Mouse (Mus musculus) C2C12 (cell line): Measurements from ENCODE around the gene Agap1. TPM values are rescaled to one million over a fixed set of nuclear protein-coding genes. Genes with fewer than 3 reads are reported as not detected.

Source experiments
- H3K27me3 ChIP-seq: one replicate; pipeline ENCODE4 v1.6.1; 2011; ENCODE audit not compliant: control insufficient read depth, insufficient read depth, insufficient read length
- H3K36me3 ChIP-seq: one replicate; pipeline ENCODE4 v1.6.1; 2011; ENCODE audit not compliant: control insufficient read depth, insufficient read depth
- H3K4me3 ChIP-seq: one replicate; pipeline ENCODE4 v1.5.1; 2011; ENCODE audit warnings: mild to moderate bottlenecking, control low read depth; ENCODE audit not compliant: poor library complexity, insufficient read depth, severe bottlenecking
- H3K79me2 ChIP-seq: one replicate; pipeline ENCODE4 v1.6.1; 2011; ENCODE audit not compliant: control insufficient read depth, insufficient read depth
- H3K79me3 ChIP-seq: one replicate; pipeline ENCODE4 v1.6.1; 2011; ENCODE audit warnings: low read depth, control low read depth
- H3ac ChIP-seq: one replicate; pipeline ENCODE3; 2011; ENCODE audit warnings: low read depth; ENCODE audit not compliant: control insufficient read depth, insufficient read length
- CEBPB ChIP-seq: IDR thresholded peaks from one replicate; pipeline ENCODE4 v1.6.1; 2011; ENCODE audit warnings: low read depth, mild to moderate bottlenecking, control low read depth, moderate library complexity
- CTCF ChIP-seq: IDR thresholded peaks from one replicate; pipeline ENCODE4 v1.5.1; 2011; ENCODE audit not compliant: control insufficient read depth, insufficient read depth, insufficient read length
- FOSL1 ChIP-seq: IDR thresholded peaks from one replicate; pipeline ENCODE4 v1.8.0; 2011; ENCODE audit warnings: mild to moderate bottlenecking, low read length; ENCODE audit not compliant: poor library complexity, insufficient read depth, severe bottlenecking
- MAX ChIP-seq: IDR thresholded peaks from one replicate; pipeline ENCODE4 v1.6.1; 2011; ENCODE audit warnings: mild to moderate bottlenecking, control low read depth
- MYOD1 ChIP-seq: IDR thresholded peaks from one replicate; pipeline ENCODE4 v1.6.1; 2011; ENCODE audit warnings: low read depth; ENCODE audit not compliant: control insufficient read depth, insufficient read length
- MYOG ChIP-seq: IDR thresholded peaks from one replicate; pipeline ENCODE4 v1.6.1; 2011; ENCODE audit not compliant: control insufficient read depth, insufficient read length; ENCODE audit errors: extremely low read depth
- USF1 ChIP-seq: IDR thresholded peaks from one replicate; pipeline ENCODE4 v1.6.1; 2011; ENCODE audit warnings: low read depth, mild to moderate bottlenecking, control low read depth, moderate library complexity
- polyA plus RNA-seq: library from polyadenylated mRNA; unstranded; fragments of >200 nt; fragmentation: generic; extraction: Trizol; gene quantifications from one replicate; pipeline ENCODE4 v1.2.1, GENCODE M21; 2012; ENCODE audit warnings: missing spikeins

The Agap1 gene
- polyA plus RNA-seq, 1 experiment, result 14.0 TPM

DNA sequence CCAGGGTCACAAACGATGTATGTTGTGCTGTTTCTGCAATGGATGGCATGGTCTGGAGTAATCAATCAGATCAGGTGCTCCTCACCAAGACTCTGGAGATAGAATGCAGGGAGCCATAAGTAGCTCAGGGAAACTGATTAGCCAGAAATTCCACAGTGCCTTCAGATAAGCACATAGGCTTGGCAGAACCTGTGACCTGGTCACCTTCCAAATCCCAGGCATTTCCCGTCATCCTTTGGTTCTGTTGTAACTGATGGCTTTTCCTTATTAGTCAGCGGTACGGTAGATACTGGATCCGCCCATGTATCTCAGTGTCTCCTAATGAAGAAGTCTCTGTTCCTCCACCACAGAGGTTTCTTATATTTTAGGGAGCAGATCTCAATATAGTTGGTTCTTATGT, 240.3 kb downstream of the Agap1 start:
- TF ChIP-seq CTCF, result no peak
- no peak for TF ChIP-seq MYOD1
- no peak for TF ChIP-seq MYOG
- no peak for TF ChIP-seq MAX
- TF ChIP-seq USF1, result no peak
- TF ChIP-seq FOSL1, result no peak
- TF ChIP-seq CEBPB, result no peak
- no peak overlapping the region for H3K4me3 ChIP-seq
- no peak overlapping the region for H3ac ChIP-seq
- no peaks in the 10 kb centered on the region for H3K27me3 ChIP-seq
- H3K36me3 ChIP-seq, result peaks cover 8% of the 10 kb centered on the region
- H3K79me3 ChIP-seq, result no peaks in the 10 kb centered on the region
- no peaks in the 10 kb centered on the region for H3K79me2 ChIP-seq

DNA sequence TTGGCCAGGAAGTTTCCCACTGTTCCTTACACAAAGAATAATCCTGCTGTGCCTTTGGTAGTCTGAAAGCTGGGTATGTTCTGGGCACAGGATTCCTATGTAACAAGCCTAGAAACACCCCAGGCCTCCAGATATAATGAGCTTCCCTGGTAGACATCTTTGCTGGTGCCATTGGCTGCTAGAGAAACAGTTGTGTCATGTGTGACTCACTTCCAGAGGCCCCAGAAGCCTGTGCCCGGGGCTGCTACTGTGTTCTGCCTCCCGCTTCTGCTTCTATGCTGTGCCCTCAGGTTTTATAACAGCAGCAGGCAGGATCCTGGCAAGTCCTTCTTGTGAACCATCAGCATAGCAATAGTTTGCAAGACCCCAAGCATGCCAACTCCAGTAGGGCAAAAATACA, 242.6 kb downstream of the Agap1 start:
- Histone ChIP-seq H3K36me3 (peaks cover 8% of the 10 kb centered on the region), H3K79me3 (no peaks in the 10 kb centered on the region), H3K79me2 (no peaks in the 10 kb centered on the region), H3K4me3 (no peak overlapping the region), H3K27me3 (no peaks in the 10 kb centered on the region), H3ac (no peak overlapping the region)
- TF ChIP-seq MYOD1 (no peak), USF1 (no peak), MYOG (no peak), CTCF (no peak), FOSL1 (no peak)

DNA sequence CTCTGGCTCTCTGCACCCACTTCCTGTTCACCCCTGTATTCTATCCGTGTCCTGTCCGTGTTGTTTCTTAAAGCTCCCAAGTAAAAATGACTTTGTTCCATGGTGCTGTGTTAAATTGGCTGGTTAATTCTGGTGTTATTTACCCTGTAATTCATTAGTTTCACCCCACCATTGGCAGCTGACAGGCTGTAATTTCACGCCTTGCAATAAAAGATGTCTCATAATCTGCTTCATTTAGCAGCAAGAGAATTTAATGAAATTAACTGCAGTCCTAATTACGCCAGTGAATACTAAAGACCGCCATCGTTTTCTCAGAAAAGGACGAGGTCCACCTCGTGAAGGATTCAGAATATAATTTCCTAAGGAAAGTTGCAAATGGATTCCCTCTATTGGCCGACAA, 245.6 kb downstream of the Agap1 start:
- Histone ChIP-seq H3K4me3 (no peak overlapping the region), H3K79me3 (no peaks in the 10 kb centered on the region), H3ac (no peak overlapping the region), H3K79me2 (no peaks in the 10 kb centered on the region), H3K36me3 (no peaks in the 10 kb centered on the region), H3K27me3 (no peaks in the 10 kb centered on the region)
- TF ChIP-seq CEBPB, result no peak

DNA sequence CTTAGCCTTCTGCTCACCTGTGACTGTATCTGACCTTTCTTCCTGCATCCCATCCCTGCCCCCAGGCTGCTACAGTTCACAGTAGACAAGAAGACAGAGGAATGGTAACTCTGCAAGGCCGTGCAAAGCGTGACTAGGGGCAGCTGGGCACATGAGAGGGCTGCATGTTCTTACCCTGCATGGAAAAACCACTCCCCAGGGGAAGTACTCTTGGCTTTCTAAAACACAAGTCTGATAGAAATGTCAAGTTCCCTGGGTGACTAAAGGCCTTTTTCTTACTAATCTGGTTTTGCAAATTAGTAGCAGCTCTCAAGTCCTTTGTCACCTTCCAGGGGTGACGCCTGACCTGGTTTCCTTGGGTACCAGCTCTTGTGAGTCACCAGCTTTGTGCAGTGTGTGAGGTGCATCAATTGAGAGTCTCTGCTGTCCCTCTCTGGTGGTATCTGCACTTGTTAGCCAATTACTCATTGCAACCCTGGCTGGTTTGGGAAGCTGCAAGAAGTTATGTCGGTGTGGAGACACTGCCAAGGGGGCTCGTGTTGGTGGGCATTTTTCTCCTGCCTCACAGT, 246.6 kb downstream of the Agap1 start:
- H3K27me3 ChIP-seq, result no peaks in the 10 kb centered on the region
- no peak overlapping the region for H3ac ChIP-seq
- no peaks in the 10 kb centered on the region for H3K79me2 ChIP-seq
- no peaks in the 10 kb centered on the region for H3K36me3 ChIP-seq
- H3K79me3 ChIP-seq, result no peaks in the 10 kb centered on the region
- H3K4me3 ChIP-seq, result no peak overlapping the region
- TF ChIP-seq USF1 (no peak), MYOG (no peak), MYOD1 (no peak), CEBPB (no peak), CTCF (no peak), MAX (no peak), FOSL1 (no peak)

DNA sequence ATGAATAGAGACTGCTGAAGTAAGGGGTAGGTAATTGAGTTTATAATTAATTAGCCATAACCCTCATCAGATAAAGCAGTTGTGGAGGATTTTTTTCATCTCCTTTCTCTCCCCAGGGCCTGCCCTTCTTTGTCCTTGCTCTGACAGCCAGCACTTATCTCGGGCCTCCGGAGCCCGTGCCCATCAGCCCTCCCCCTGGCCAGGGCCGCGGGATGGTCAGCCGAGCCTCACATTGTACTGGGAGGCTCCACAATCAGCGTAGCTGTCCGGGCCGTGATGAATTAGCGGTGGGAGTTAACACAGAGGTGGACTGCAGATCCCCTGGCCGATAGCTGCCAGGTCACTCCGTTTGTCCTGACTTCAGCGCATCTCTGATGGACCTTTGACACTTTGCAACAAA, 248.7 kb downstream of the Agap1 start:
- H3K36me3 ChIP-seq, result no peaks in the 10 kb centered on the region
- TF ChIP-seq CTCF (no peak), USF1 (no peak)
- no peak overlapping the region for H3ac ChIP-seq
- H3K27me3 ChIP-seq, result no peaks in the 10 kb centered on the region
- no peaks in the 10 kb centered on the region for H3K79me3 ChIP-seq
- H3K79me2 ChIP-seq, result no peaks in the 10 kb centered on the region
- no peak overlapping the region for H3K4me3 ChIP-seq

DNA sequence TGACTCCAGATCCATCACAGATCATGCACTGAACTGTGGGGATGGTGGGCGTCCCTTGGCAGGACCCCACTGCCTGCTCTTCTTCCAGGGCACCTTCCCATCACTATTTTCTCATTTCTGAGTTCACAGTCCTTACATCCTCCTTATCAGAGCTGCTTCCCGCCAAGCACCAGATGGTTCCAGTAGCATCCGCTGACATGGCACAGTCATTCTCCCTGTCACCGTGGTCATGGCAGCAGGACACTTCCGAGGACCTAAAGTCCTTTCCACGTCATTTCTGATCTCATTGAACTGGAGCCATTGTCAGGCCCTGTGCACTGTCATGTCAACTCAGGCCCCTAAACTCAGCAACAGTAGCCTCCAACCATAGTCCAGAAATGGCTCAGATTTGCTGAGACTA, 251.1 kb downstream of the Agap1 start:
- no peaks in the 10 kb centered on the region for H3K79me2 ChIP-seq
- no peak overlapping the region for H3K4me3 ChIP-seq
- no peaks in the 10 kb centered on the region for H3K79me3 ChIP-seq
- no peak for TF ChIP-seq FOSL1
- no peak for TF ChIP-seq CEBPB
- TF ChIP-seq MYOD1, result no peak
- no peak for TF ChIP-seq MAX
- no peak for TF ChIP-seq USF1
- no peak for TF ChIP-seq CTCF
- no peak for TF ChIP-seq MYOG
- peaks cover 5% of the 10 kb centered on the region for H3K36me3 ChIP-seq
- H3ac ChIP-seq, result no peak overlapping the region
- no peaks in the 10 kb centered on the region for H3K27me3 ChIP-seq

DNA sequence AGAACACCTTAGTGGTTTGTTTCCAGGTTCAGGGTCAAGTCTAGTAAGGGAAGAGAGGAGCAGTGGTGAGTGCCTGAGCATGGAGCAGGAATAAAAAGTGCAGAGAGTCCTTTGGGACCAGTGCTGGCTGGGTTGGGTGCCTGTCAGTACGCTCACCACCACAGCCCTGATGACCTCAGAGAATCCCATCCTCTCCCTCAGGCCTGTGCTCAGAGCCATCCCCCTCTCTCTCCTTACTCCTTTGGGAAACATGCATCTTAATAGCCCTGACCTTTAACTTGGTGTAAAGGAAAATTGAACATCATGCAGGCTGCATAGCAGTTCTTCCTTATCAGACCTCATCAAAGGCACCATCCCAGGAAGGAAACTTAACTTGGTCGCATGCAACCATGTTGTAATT, 252.3 kb downstream of the Agap1 start:
- Histone ChIP-seq H3K4me3 (no peak overlapping the region), H3K27me3 (no peaks in the 10 kb centered on the region), H3ac (no peak overlapping the region), H3K79me2 (no peaks in the 10 kb centered on the region), H3K79me3 (no peaks in the 10 kb centered on the region), H3K36me3 (peaks cover 10% of the 10 kb centered on the region)
- no peak for TF ChIP-seq MAX
- TF ChIP-seq CTCF, result no peak
- no peak for TF ChIP-seq MYOD1
- TF ChIP-seq CEBPB, result no peak
- TF ChIP-seq FOSL1, result no peak
- no peak for TF ChIP-seq MYOG
- TF ChIP-seq USF1, result no peak
